Mouse (Mus musculus) spleen, adult 2 months (tissue): ENCODE results near the gene Hist1h4f.

Experiments used
- CTCF ChIP-seq: fragments of 200-500 bp; IDR thresholded peaks from 2 replicates; pipeline ENCODE4 v1.5.1; 2011; ENCODE audit warnings: mild to moderate bottlenecking, inconsistent platforms; ENCODE audit not compliant: insufficient read depth, insufficient read length, insufficient replicate concordance; ENCODE audit errors: extremely low read depth
- POLR2A ChIP-seq: fragments of 200-500 bp; IDR thresholded peaks from 2 replicates; pipeline ENCODE4 v1.6.1; 2011; ENCODE audit warnings: low read depth, low read length, inconsistent platforms

GRCm38 (mm10) chr13:23551146-23551834 is at the start of gene Hist1h4f:
- TF ChIP-seq CTCF (0 out of 2 replicates have a peak, but pooled peaks have one; percentile 5), POLR2A (peak; percentile 54)
